25 mouse cellular contexts compared by ENCODE assay signal in the genomic region with DNA sequence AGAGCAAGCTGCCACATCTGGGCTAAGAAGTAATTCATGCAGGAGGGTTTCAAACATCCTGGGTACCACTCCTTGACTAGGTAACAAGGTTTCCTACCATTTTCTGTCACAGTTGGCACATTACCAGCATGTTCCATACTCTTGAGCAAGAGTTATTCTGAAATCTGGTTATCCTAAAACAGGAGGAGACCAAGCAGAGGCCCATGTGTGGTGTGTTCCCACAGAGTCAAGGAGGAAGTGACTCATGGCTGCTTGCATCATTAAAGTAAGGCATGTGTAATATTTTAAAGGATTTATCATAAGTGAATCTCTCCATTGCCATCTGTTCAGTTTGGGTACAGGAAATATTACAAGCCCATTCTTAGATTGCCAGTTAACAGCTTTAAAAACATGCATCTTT. TPM values are rescaled to one million over a fixed set of nuclear protein-coding genes. Genes with fewer than 3 reads are reported as not detected.
DNase-seq lines count a peak whose midpoint lies in the region; ATAC-seq and TF ChIP-seq lines count a peak whose summit lies in the region.
"Had no signal": no experiment of that assay in that cellular context is flagged by ENCODE, and none has a peak within 500 bp of the region (broad histone marks: within the 10 kb centered on the region; RNA-seq: fewer than 3 reads in every experiment).

No protein-coding gene starts in this region.

- no peak for TF ChIP-seq CTCF in left cerebral cortex, adult 2 months (IDR thresholded peaks at IDR 0.05)

- peaks cover 7% of the 10 kb centered on the region for H3K27me3 ChIP-seq in liver, embryonic 12.5 days (replicated peaks)
- peaks cover 8% of the 10 kb centered on the region for H3K27me3 ChIP-seq in forebrain, embryonic 12.5 days

- no peak overlapping the region for H3K4me2 ChIP-seq in liver, embryonic 12.5 days
- H3K4me2 ChIP-seq in forebrain, embryonic 12.5 days = no peak overlapping the region
- H3K4me2 ChIP-seq: heart, embryonic 15.5 days; limb, embryonic 15.5 days; midbrain, embryonic 15.5 days; neural tube, embryonic 15.5 days had no signal

- no peak overlapping the region for H3K4me3 ChIP-seq in left cerebral cortex, adult 2 months
- no peak overlapping the region for H3K4me3 ChIP-seq in liver, embryonic 12.5 days
- H3K4me3 ChIP-seq in forebrain, embryonic 12.5 days (replicated peaks) = no peak overlapping the region
- H3K4me3 ChIP-seq: erythroblast, embryonic 14.5 days; gastrocnemius, adult 2 months; heart, adult 2 months; heart, embryonic 15.5 days; hindbrain, embryonic 10.5 days; limb, embryonic 15.5 days; midbrain, embryonic 15.5 days; neural tube, embryonic 15.5 days had no signal

- DNase-seq in frontal cortex, postnatal 36 days (ENCODE audit: low spot score in 2 of 2) = no peak
- peak; percentile 21 for DNase-seq in right cerebral cortex, postnatal 25 days
- DNase-seq in right cerebral cortex, postnatal 36 days (ENCODE audit: low spot score in 2 of 2) = no peak
- no peak for DNase-seq in left cerebral cortex, adult 2 months (ENCODE audit: extremely low spot score in 1 of 2, low spot score in 2 of 2)
- DNase-seq: adrenal gland, postnatal 36 days; cerebellum, adult 9-10 months; forebrain, postnatal 0 days; gastrocnemius, adult 2 months; heart, adult 2 months; kidney, adult 9 months; kidney, postnatal 25 days; lung, postnatal 10 days; right cerebral cortex, postnatal 4 days; thymus, adult 2 months had no signal

- no peaks in the 10 kb centered on the region for H3K4me1 ChIP-seq in liver, embryonic 12.5 days
- 0 out of 2 replicates have a peak, but pooled peaks cover 7% of the 10 kb centered on the region for H3K4me1 ChIP-seq in forebrain, embryonic 12.5 days
- H3K4me1 ChIP-seq: heart, embryonic 15.5 days; limb, embryonic 15.5 days; neural tube, embryonic 15.5 days had no signal

- ATAC-seq in frontal cortex, adult (ENCODE audit: low TSS enrichment) = peak; percentile 57; the same call in 1 of the 2 replicates
- peak; percentile 95 for ATAC-seq in common myeloid progenitor, adult 5-6 weeks (replicated peaks; ENCODE audit: low read depth, poor library complexity, severe bottlenecking)
- ATAC-seq in liver, embryonic 12.5 days = no peak
- ATAC-seq in forebrain, embryonic 12.5 days (ENCODE audit: low FRiP score) = no peak
- ATAC-seq: forebrain, postnatal 0 days; midbrain, embryonic 15.5 days had no signal

- no peaks in the 10 kb centered on the region for H3K9me3 ChIP-seq in liver, embryonic 12.5 days (replicated peaks)
- H3K9me3 ChIP-seq in forebrain, embryonic 12.5 days = no peaks in the 10 kb centered on the region
- H3K9me3 ChIP-seq: heart, embryonic 15.5 days; hindbrain, embryonic 10.5 days; limb, embryonic 15.5 days; midbrain, embryonic 15.5 days; neural tube, embryonic 15.5 days had no signal

- no peak overlapping the region for H3K27ac ChIP-seq in left cerebral cortex, adult 2 months
- no peak overlapping the region for H3K27ac ChIP-seq in liver, embryonic 12.5 days
- H3K27ac ChIP-seq in forebrain, embryonic 12.5 days = no peak overlapping the region
- H3K27ac ChIP-seq: gastrocnemius, adult 2 months; heart, adult 2 months; heart, embryonic 15.5 days; hindbrain, embryonic 10.5 days; limb, embryonic 15.5 days; midbrain, embryonic 15.5 days; neural tube, embryonic 15.5 days had no signal

- no peak overlapping the region for H3K9ac ChIP-seq in liver, embryonic 12.5 days
- H3K9ac ChIP-seq in forebrain, embryonic 12.5 days = no peak overlapping the region
- H3K9ac ChIP-seq: forebrain, postnatal 0 days; heart, embryonic 15.5 days; limb, embryonic 15.5 days; midbrain, embryonic 15.5 days; neural tube, embryonic 15.5 days had no signal

- H3K36me3 ChIP-seq in liver, embryonic 12.5 days = no peaks in the 10 kb centered on the region
- no peaks in the 10 kb centered on the region for H3K36me3 ChIP-seq in forebrain, embryonic 12.5 days (replicated peaks)
- H3K36me3 ChIP-seq: heart, embryonic 15.5 days; hindbrain, embryonic 10.5 days; limb, embryonic 15.5 days; midbrain, embryonic 15.5 days; neural tube, embryonic 15.5 days had no signal

- intact Hi-C loops in left cerebral cortex, adult 2 months (cut with DNase I) = loop anchor here (5.0 to 10.0 kb wide), 4 partner anchors 311 to 1969 kb away; no protein-coding TSS in a partner anchor

RNA-seq across cellular contexts. Expression of a gene that starts 7.7 kb away (rescaled TPM):
- total RNA-seq in common myeloid progenitor, adult 5-6 weeks (2017) = 0.23 TPM in 1 of 2 replicates, not detected in the other
- total RNA-seq in left cerebral cortex, adult 2 months (2021) = 10 to 100 TPM; 11.5 to 15.3 TPM
- polyA plus RNA-seq in liver, embryonic 12.5 days (2016; fragmentation: Nextera tagmentation; extraction: Ambion mirVana) = 0.10 and 0.12 TPM in 2 replicates
- polyA plus RNA-seq in forebrain, embryonic 12.5 days (2016; fragmentation: Nextera tagmentation; extraction: Ambion mirVana) = 0.44 and 0.54 TPM in 2 replicates
- total RNA-seq: megakaryocyte-erythroid progenitor cell, adult 5-6 weeks had no signal
- polyA plus RNA-seq: erythroblast, embryonic 14.5 days had no signal

Comparison
In these comparisons a context has a peak if more than half of its experiments do, and no peak if none do; other contexts are left out.
1. ATAC-seq: peak in frontal cortex, adult (single experiment) and common myeloid progenitor, adult 5-6 weeks (single experiment); none in liver, embryonic 12.5 days (single experiment) and forebrain, embryonic 12.5 days (single experiment).
2. RNA of a gene that starts 7.7 kb away (total RNA-seq): 11.5 to 15.3 TPM in left cerebral cortex, adult 2 months; 0.23 TPM in common myeloid progenitor, adult 5-6 weeks; every median in the first group is over 10 times any median in the second.